Mouse (Mus musculus): Measurements from ENCODE around the gene Ect2.

Ect2 gene

DNA sequence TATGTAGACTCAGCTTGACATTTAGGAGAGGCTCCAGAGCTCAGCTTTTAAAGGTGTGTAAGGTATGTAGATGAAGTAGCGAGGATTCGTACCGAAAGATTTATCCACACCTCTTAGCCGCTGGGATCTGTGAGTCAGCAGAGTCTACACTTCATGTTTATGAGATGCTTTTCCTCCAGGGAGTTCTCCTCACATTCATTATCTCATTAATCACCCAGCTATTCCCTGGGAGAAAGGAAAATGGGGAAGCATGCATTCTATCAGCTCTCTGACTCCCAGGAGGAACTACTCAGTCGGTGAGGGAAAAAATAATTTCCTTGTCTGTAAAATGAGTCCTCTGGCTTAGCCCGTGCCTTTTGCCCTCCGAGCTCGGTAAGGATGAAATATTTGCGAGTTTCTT is 83.3 kb downstream of the Ect2 start:
- no peak for DNase-seq (ENCODE audit: low spot score)

DNA sequence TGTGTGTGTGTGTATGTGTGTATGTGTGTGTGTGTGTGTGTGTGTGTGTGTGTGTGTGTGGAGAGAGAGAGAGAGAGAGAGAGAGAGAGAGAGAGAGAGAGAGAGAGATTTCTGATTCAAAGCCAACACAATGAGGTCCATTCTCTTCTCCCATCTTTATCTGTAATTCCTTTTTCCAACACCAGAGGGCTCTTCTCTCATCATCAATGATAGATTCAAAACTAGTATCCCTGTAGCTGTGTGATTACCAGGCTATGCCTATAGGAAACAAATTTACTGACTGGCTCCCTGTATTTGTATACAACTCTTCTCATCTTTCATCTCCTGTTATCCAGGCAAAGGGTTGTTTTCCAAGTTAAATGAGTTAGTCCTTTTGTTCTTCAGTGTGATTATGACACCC is 86.5 kb downstream of the Ect2 start:
- no peak for DNase-seq (ENCODE audit: low spot score)

DNA sequence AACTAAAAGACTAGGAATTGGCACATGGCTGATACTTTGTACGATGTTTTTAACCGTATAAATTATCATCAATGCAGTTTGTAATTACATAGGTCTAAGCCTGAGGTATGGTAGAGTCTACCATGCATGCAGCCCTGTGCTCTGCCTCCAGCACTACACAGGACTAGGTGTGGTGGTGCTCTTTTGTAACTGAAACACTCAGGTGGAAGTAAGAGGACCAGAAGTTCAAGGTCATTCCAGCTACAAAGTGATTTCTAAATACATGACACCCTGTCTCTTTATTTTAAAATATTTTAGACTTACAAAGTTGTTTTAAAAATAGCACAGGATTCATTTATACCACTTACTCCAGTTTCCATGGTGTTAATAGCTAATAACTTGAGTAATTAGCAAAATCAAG is 88.8 kb downstream of the Ect2 start:
- no peak for DNase-seq (ENCODE audit: low spot score)

DNA sequence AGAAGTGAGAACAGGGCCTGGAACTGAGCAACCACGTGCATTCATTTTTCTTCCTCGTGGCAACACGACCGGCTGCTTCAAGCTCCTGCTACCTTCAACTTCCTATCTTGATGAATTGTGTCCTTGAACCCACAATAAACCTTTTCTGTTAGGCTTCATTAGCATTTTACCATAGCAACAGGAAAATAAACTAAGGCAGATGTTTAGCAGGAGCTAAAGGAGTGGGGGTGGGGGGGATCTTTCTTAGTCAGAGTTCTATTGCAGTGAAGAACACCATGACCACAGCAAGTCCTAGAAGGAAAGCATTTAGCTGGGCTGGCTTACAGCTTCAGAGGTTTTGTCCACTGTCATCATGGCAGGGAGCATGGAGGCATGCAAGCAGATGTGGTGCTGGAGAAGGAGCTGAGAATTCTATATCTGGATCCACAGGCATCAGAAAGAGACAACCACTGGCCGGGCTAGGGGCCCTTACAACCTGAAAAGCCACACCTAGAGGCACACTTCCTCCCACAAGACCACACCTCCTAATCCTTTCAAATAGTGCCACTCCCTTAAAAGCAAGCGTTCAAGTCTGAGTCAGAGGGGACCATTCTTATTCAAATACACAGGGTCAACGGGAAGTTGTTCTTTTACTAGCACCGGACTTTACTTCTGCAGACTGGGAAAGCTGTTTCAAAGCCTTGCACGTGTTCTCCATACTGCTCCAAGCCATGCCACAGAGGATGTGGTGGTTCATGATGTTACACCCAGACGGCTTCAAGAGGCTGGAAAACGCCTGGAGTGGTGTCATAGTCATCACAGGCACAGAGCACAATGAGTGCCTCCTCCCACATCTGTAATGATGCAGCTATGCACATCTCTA is 90.0 kb downstream of the Ect2 start:
- DNase-seq (ENCODE audit: low spot score): no peak

DNA sequence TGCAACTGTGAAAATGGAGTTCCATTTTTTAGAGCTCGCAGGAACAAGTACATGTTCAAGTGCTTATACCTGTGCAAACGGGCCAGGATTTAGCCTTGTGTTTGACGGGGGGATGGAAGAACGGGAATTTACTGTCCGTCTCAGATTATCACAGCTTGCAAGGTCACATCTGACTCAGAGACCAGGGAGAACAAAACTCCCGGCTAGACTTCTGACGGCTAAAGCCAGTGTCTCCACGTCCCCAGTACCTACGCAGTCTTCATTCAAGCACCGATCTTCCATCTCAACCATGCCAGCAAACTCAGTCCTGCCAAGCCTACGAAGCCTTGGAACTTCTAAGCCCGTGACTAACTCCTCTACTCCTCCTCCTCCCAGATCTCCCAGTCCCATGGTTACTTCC is 93.2 kb downstream of the Ect2 start:
- DNase-seq (ENCODE audit: low spot score): no peak

DNA sequence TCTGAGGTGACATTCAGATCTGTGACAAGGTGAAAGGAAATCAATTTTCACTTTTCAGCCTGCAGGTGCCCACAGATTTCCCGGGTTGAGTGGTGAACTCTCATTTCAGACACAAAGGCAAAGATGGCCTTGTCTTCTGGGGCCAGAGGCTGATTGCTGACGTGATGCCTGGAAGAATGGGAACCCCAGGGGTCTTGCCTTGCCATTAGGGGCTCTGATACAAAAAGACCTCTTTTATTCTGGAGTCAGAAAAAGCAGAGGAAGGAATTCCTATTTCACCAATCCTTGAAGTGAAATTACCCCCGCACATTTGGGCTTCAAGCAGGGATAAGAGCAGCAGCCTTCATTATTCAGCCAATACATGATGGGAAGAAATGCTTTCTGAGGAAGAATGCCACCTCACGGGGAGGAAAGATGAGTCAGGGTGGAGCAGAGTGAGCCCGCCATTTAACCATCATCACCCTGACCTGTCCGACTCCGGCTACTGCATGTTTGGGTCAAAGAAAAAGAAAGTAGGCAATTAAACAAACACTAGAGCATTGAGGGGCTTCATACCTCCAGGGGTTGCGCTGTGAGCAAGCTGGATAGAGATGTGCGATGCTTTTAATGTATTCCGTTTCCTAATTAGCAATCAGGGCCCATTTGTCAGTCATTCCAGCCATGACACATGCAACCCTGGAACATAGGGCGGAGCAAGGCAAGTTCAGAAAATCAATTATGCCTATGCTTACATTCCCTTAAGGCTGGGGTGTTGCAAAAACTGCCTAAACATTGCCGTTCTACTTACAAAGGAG is 94.0 kb downstream of the Ect2 start:
- DNase-seq (ENCODE audit: low spot score): no peak

DNA sequence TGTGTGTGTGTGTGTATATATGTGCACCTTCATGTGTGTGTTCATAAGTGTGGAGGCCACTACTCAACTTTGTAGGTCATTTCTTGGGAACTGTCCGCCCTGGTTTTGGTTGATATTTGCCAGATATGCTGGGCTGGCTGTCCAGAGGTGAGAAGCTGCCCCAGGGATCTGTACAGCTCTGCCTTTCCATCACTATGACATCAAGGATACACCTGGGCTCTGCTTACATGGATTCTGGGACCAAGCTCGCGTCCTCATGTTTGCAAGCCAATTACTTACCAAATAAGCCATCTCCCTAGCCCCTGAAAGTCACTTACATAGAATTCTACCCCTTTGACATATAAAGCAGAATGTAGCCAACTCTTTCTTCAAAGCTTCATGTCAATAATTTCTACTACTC is 98.2 kb downstream of the Ect2 start:
- DNase-seq (ENCODE audit: low spot score): no peak

DNA sequence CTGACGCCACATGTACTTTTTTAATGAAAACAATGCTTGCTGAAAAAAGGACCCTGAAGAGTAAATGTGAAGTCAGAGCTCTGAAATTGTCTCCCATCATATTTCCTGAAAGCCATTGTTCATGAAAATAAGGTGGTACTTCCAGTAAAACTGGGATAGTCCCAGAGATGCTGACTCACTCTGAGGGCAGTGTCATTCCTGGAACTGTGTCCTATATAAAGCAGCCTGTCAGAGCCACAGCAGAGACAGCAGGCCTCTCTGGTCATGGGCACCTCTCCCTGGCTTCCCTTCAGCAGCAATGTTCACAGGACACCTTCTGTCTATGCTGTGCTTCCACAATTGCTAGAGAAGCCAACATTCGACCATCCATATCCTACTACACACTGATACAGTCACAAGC is 98.9 kb downstream of the Ect2 start:
- DNase-seq (ENCODE audit: low spot score): no peak
